Mouse (Mus musculus) MEL (cell line): ENCODE results near the gene Vps13d. TPM values are rescaled to one million over a fixed set of nuclear protein-coding genes. Genes with fewer than 3 reads are reported as not detected.

Source experiments
- DNase-seq: peaks from one replicate; pipeline ENCODE4 v3.0.0; 2011; ENCODE audit warnings: low read depth, low spot score
- H3K27ac ChIP-seq: 2 replicates; pipeline ENCODE4 v1.5.1; 2012; ENCODE audit warnings: low read depth, mild to moderate bottlenecking, control low read depth, low read length, moderate library complexity; ENCODE audit not compliant: control insufficient read depth
- H3K27me3 ChIP-seq, 2 experiments: fragments of 150-350 bp in 1 of 2; sonication (generic) in 1 of 2; 2 replicates each; pipeline ENCODE4 v1.6.1; 2012; ENCODE audit warnings: low read length in 2 of 2, mild to moderate bottlenecking in 2 of 2, improper control_type of control experiment in 1 of 2, moderate library complexity in 1 of 2; ENCODE audit not compliant: insufficient read depth in 2 of 2, control insufficient read depth in 1 of 2
- H3K36me3 ChIP-seq, 2 experiments: 2 replicates each; pipeline ENCODE4 v1.6.1; 2012 to 2014; ENCODE audit warnings: low read length in 2 of 2, improper control_type of control experiment in 1 of 2, inconsistent platforms in 1 of 2, mild to moderate bottlenecking in 1 of 2; ENCODE audit not compliant: insufficient read depth in 2 of 2, control insufficient read depth in 1 of 2
- H3K4me1 ChIP-seq, 2 experiments: fragments of 150-350 bp in 1 of 2; sonication (generic) in 1 of 2; 2 replicates each; pipeline ENCODE4 v1.6.1; 2012; ENCODE audit warnings: low read length in 2 of 2, improper control_type of control experiment in 1 of 2, mild to moderate bottlenecking in 1 of 2; ENCODE audit not compliant: insufficient read depth in 2 of 2, control insufficient read depth in 1 of 2
- H3K4me3 ChIP-seq, 2 experiments: fragments of 150-350 bp in 1 of 2; sonication (generic) in 1 of 2; 2 replicates each; pipeline ENCODE4 v1.5.1; 2012; ENCODE audit warnings: low read depth in 2 of 2, low read length in 2 of 2, mild to moderate bottlenecking in 2 of 2, moderate library complexity in 2 of 2, control low read depth in 1 of 2, improper control_type of control experiment in 1 of 2; ENCODE audit not compliant: control insufficient read depth in 1 of 2, insufficient read depth in 1 of 2
- H3K79me2 ChIP-seq: 2 replicates; pipeline ENCODE4 v1.6.1; 2012; ENCODE audit warnings: mild to moderate bottlenecking, low read length, moderate library complexity; ENCODE audit not compliant: control insufficient read depth, poor library complexity, insufficient read depth
- H3K9ac ChIP-seq: 2 replicates; pipeline ENCODE4 v1.6.1; 2012; ENCODE audit warnings: low read depth, mild to moderate bottlenecking, control low read depth, low read length, moderate library complexity; ENCODE audit not compliant: control insufficient read depth, poor library complexity, severe bottlenecking
- H3K9me3 ChIP-seq: fragments of 150-350 bp; sonication (generic); replicated peaks from 2 replicates; pipeline ENCODE4 v1.6.1; 2012; ENCODE audit warnings: mild to moderate bottlenecking, low read length, improper control_type of control experiment, moderate library complexity; ENCODE audit not compliant: insufficient read depth
- CHD2 ChIP-seq: IDR thresholded peaks from 2 replicates; pipeline ENCODE4 v1.6.1; 2011; ENCODE audit warnings: low read length, improper control_type of control experiment
- HCFC1 ChIP-seq: IDR thresholded peaks from 2 replicates; pipeline ENCODE4 v1.6.1; 2012; ENCODE audit warnings: low read depth, mild to moderate bottlenecking, inconsistent platforms, low read length, improper control_type of control experiment, moderate library complexity
- JUND ChIP-seq: IDR thresholded peaks from 2 replicates; pipeline ENCODE4 v1.6.1; 2011; ENCODE audit warnings: low read depth, mild to moderate bottlenecking, improper control_type of control experiment, low read length
- KAT2A ChIP-seq: conservative IDR thresholded peaks from 2 replicates; pipeline ENCODE4 v1.6.1; 2012; ENCODE audit warnings: low read depth, low read length, improper control_type of control experiment, inconsistent platforms
- MYB ChIP-seq: IDR thresholded peaks from 2 replicates; pipeline ENCODE4 v1.6.1; 2011; ENCODE audit warnings: mild to moderate bottlenecking, low read depth, low read length, improper control_type of control experiment
- POLR2A ChIP-seq, 2 experiments: IDR thresholded peaks; 2 replicates each; pipeline ENCODE4 v1.6.1; 2011 to 2012; ENCODE audit warnings: low read length in 2 of 2, mild to moderate bottlenecking in 2 of 2, control low read depth in 1 of 2, improper control_type of control experiment in 1 of 2, low read depth in 1 of 2, moderate library complexity in 1 of 2; ENCODE audit not compliant: control insufficient read depth in 1 of 2, insufficient read depth in 1 of 2, poor library complexity in 1 of 2
- POLR2AphosphoS2 ChIP-seq: IDR thresholded peaks from 2 replicates; pipeline ENCODE4 v1.6.1; 2011; ENCODE audit warnings: low read length, improper control_type of control experiment
- RCOR1 ChIP-seq: IDR thresholded peaks from 2 replicates; pipeline ENCODE4 v1.6.1; 2012; ENCODE audit warnings: low read depth, mild to moderate bottlenecking, inconsistent platforms, low read length, improper control_type of control experiment
- SIN3A ChIP-seq: IDR thresholded peaks from 2 replicates; pipeline ENCODE4 v1.6.1; 2012; ENCODE audit warnings: low read length, improper control_type of control experiment, inconsistent platforms
- SMC3 ChIP-seq: IDR thresholded peaks from 2 replicates; pipeline ENCODE4 v1.6.1; 2011; ENCODE audit warnings: low read depth, low read length, improper control_type of control experiment
- TAL1 ChIP-seq: IDR thresholded peaks from 2 replicates; pipeline ENCODE4 v1.6.1; 2012; ENCODE audit warnings: mild to moderate bottlenecking, inconsistent platforms, low read length, moderate library complexity, mixed read lengths
- TBP ChIP-seq: IDR thresholded peaks from 2 replicates; pipeline ENCODE4 v1.8.0; 2011; ENCODE audit warnings: low read depth, low read length, improper control_type of control experiment
- TCF12 ChIP-seq: IDR thresholded peaks from 2 replicates; pipeline ENCODE4 v1.6.1; 2014; ENCODE audit warnings: low read depth, mild to moderate bottlenecking, inconsistent platforms, low read length, improper control_type of control experiment, moderate library complexity
- UBTF ChIP-seq: IDR thresholded peaks from 2 replicates; pipeline ENCODE4 v1.6.1; 2012; ENCODE audit warnings: low read depth, mild to moderate bottlenecking, inconsistent platforms, low read length, improper control_type of control experiment, moderate library complexity, borderline replicate concordance; ENCODE audit not compliant: insufficient read depth
- USF2 ChIP-seq, 2 experiments: IDR thresholded peaks; 2 replicates each; pipeline ENCODE4 v1.6.1; 2011 to 2012; ENCODE audit warnings: improper control_type of control experiment in 2 of 2, low read length in 2 of 2, borderline replicate concordance in 1 of 2, inconsistent platforms in 1 of 2, low read depth in 1 of 2, mild to moderate bottlenecking in 1 of 2; ENCODE audit not compliant: insufficient read depth in 1 of 2
- ZC3H11A ChIP-seq: IDR thresholded peaks from 2 replicates; pipeline ENCODE4 v1.6.1; 2012; ENCODE audit warnings: low read depth, mild to moderate bottlenecking, inconsistent platforms, low read length, improper control_type of control experiment
- ZMIZ1 ChIP-seq: IDR thresholded peaks from 2 replicates; pipeline ENCODE4 v1.6.1; 2012; ENCODE audit warnings: low read depth, mild to moderate bottlenecking, inconsistent platforms, low read length, improper control_type of control experiment, moderate library complexity
- ZNF384 ChIP-seq: IDR thresholded peaks from 2 replicates; pipeline ENCODE4 v1.6.1; 2012; ENCODE audit warnings: low read depth, mild to moderate bottlenecking, inconsistent platforms, low read length, improper control_type of control experiment
- polyA plus RNA-seq, 2 experiments: library from polyadenylated mRNA; stranded (reverse) in 1 of 2; unstranded in 1 of 2; fragments of >175 nt in 1 of 2; fragments of >200 nt in 1 of 2; gene quantifications; 2 replicates each; pipeline versions ENCODE4 v1.2.1 to v1.2.4; 2012; ENCODE audit warnings: low replicate concordance in 2 of 2, low read depth in 1 of 2; ENCODE audit not compliant: insufficient read length in 2 of 2, insufficient read depth in 1 of 2, missing spikeins in 1 of 2
- total RNA-seq: library from RNA; depleted of rRNA; stranded (reverse); fragments of 300-350 nt; gene quantifications from 2 replicates; pipeline ENCODE4 v1.2.3, GENCODE M21; 2012

The Vps13d gene
- total and polyA plus RNA-seq, 3 experiments = 8.9 to 14.5 (median 13.2) TPM

DNA sequence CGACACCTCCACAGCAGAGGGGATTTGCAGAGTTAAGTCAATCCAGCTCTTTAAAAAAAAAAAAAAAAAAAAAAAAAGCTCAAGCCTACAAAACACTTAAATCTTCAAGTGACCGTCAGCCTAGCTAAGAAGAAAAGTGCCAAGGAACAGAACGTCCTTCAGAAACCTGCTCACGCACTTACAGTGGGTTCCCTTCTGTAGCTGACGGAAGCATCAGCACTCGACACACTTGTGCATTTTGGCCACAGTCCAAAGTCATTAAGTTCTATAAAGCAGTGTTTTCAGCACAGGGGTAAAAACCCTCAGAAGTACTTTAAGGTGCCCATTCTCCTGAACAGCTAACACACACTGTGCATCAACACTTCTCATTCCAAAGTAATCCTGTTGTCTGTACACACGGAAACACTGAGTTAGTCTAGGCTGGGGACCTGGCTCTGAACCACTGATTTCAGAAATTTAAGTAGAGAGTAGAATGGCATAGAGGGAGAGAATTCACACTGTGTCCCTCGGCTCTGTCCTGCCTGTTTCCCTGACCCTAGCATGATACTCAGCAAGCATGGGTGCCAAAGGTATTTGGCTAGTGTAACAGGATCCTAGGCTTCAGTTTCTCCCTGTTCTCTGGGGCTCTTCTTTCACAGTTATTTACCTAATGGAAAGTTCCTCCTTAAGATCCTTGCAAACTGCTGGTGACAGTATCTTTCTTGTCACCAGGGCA lies 170.0 kb downstream of the Vps13d start:
- Histone ChIP-seq H3K27ac (no peak overlapping the region), H3K27me3 (no peaks in the 10 kb centered on the region), H3K9me3 (no peaks in the 10 kb centered on the region), H3K79me2 (no peaks in the 10 kb centered on the region), H3K9ac (no peak overlapping the region), H3K4me3 (no peak overlapping the region), H3K36me3 (no peaks in the 10 kb centered on the region; a peak in 2 of 4 replicates), H3K4me1 (peaks cover 0 to under 1% of the 10 kb centered on the region in 2 experiments; a peak in 2 of 4 replicates)
- DNase-seq = no peak
- TF ChIP-seq TAL1 (no peak), SIN3A (no peak), TBP (no peak), KAT2A (no peak), USF2 (IDR thresholded peaks at IDR 0.05; ENCODE audit: borderline replicate concordance in 1 of 2, insufficient read depth in 1 of 2, low read depth in 1 of 2, low read length in 2 of 2) (no peak), ZMIZ1 (no peak), ZNF384 (no peak)

GRCm38 (mm10) chr4:145023911-145024310 lies 170.9 kb downstream of the Vps13d start:
- Histone ChIP-seq H3K79me2 (no peaks in the 10 kb centered on the region), H3K27me3 (no peaks in the 10 kb centered on the region), H3K9ac (no peak overlapping the region), H3K36me3 (peaks cover 0 to 2% of the 10 kb centered on the region in 2 experiments), H3K27ac (no peak overlapping the region), H3K9me3 (no peaks in the 10 kb centered on the region), H3K4me1 (peaks cover 0 to 10% of the 10 kb centered on the region in 2 experiments; a peak in 3 of 4 replicates), H3K4me3 (no peak overlapping the region)
- no peak for DNase-seq
- TF ChIP-seq ZMIZ1 (no peak), JUND (no peak), UBTF (no peak), MYB (no peak), ZC3H11A (no peak), KAT2A (no peak), TCF12 (no peak), HCFC1 (no peak)
- TF ChIP-seq, all 39 proteins: peak for 0

GRCm38 (mm10) chr4:145022815-145023214 lies 172.0 kb downstream of the Vps13d start:
- Histone ChIP-seq H3K27ac (no peak overlapping the region), H3K9me3 (no peaks in the 10 kb centered on the region), H3K27me3 (no peaks in the 10 kb centered on the region), H3K79me2 (no peaks in the 10 kb centered on the region), H3K4me1 (peaks cover 0 to 11% of the 10 kb centered on the region in 2 experiments; a peak in 3 of 4 replicates), H3K9ac (no peak overlapping the region), H3K36me3 (peaks cover 0 to 2% of the 10 kb centered on the region in 2 experiments), H3K4me3 (no peak overlapping the region)
- TF ChIP-seq ZMIZ1 (no peak), CHD2 (no peak), POLR2AphosphoS2 (no peak), UBTF (no peak), SMC3 (no peak), ZNF384 (no peak), RCOR1 (no peak), POLR2A (IDR thresholded peaks at IDR 0.05; ENCODE audit: control insufficient read depth in 1 of 2, insufficient read depth in 1 of 2, low read depth in 1 of 2, low read length in 2 of 2, poor library complexity in 1 of 2) (no peak)
- no peak for DNase-seq
